Mouse (Mus musculus) Patski (cell line): Measurements from ENCODE around the gene Zmynd11. TPM values are rescaled to one million over a fixed set of nuclear protein-coding genes. Genes with fewer than 3 reads are reported as not detected.

Experiments used
- ATAC-seq: fragments of 100-300 bp; one replicate; pipeline ENCODE4 v1.8.0; 2021
- CTCF ChIA-PET: fragments of 350-600 bp; sonication (Branson Sonifier 250); formaldehyde crosslinking; loops from one replicate; lab custom pipeline; 2022; ENCODE audit warnings: inconsistent platforms; lab: Charles Lee
- POLR2A ChIA-PET: fragments of 350-600 bp; sonication (Branson Sonifier 250); formaldehyde crosslinking; loops from one replicate; lab custom pipeline; 2022; ENCODE audit warnings: antibody characterized with exemption, inconsistent platforms; lab: Charles Lee
- DNase-seq: peaks from one replicate; pipeline ENCODE4 v3.0.0-alpha.2; 2011; ENCODE audit warnings: low read depth, low spot score
- H3K27me3 ChIP-seq: fragments of 371-371 bp; one replicate; pipeline ENCODE4 v1.5.1; 2021
- CTCF ChIP-seq: fragments of 100-300 bp; IDR thresholded peaks from one replicate; pipeline ENCODE4 v1.5.1; 2021
- in situ Hi-C: fragments of 300-500 bp; cut with MboI; formaldehyde crosslinking; loops from 3 replicates; pipeline ENCODE4 v1.11.1; 2018; ENCODE audit warnings: low pct_unique_long_range_greater_than_20kb, mixed read lengths
- polyA plus RNA-seq: library from polyadenylated mRNA; unstranded; gene quantifications from one replicate; pipeline ENCODE4 v1.2.3, GENCODE M21; 2021

Zmynd11 gene
- polyA plus RNA-seq, 1 experiment from 2014 or later, result 108 TPM

DNA sequence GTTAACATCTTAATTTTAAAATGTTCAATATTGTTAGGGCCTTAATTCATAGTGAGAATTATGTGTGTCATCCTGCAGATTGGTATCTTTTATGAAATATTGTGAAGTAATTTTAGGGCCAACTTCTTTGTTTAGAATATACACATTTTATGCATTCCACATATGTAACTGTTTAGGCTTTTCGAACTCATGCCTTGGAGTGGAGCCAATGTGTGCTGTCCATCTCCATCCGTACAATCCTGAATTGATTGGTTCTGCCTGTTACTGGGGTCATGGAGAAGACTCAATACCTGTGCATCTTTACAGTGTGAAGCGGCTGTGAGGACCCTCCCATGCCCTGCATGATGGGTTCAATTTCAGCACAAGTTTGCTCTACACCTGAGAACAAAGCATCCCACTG, 72.3 kb downstream of the Zmynd11 start:
- ChIA-PET CTCF (no interaction called here), POLR2A (no interaction called here)
- in situ Hi-C loops, result no loop called here
- no peak for ATAC-seq
- TF ChIP-seq CTCF, result no peak
- H3K27me3 ChIP-seq, result no peaks in the 10 kb centered on the region
- DNase-seq, result no peak

DNA sequence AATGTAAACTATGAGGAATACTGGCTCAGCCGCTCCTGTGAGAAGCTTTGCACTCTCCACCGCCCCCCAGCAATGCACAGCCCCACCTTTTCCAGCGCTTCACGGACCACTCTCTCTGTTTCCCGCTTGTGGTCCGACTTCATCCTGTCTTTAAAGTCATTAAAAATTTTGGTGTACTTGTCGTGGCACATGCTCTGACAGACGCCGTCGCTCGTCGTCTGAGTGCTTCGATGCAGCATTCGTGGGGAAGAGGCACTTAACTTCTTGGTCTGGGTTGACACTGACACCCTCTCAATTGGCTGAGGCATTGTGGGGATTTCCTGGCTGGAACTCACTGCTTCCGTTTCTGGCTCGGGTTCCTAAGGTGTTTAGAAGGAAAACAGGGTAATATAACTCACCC, 75.8 kb downstream of the Zmynd11 start:
- POLR2A ChIA-PET, result no interaction called here
- CTCF ChIA-PET, result no interaction called here
- in situ Hi-C loops, result no loop called here

DNA sequence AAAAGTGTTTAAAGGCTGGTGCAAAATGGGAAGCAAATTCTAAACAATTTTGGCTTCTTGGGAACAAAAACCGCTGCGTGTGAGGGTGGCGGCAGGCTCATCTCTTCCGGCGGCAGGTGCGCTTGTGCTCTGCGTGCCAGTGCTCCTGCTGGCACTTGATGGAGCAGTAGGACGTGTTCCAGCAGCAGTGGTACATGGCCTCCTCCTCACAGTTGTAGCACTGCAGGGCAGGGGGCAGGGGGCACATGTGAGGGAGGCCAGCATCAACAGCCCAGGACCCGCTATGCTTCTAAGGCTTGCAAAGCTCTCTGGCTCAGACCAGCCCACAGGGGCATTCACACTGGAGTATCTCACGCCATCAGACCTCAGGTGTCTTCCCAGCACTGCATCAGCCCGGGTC, 78.4 kb downstream of the Zmynd11 start:
- H3K27me3 ChIP-seq, result no peaks in the 10 kb centered on the region
- ChIA-PET CTCF (no interaction called here), POLR2A (no interaction called here)
- ATAC-seq (no peak), DNase-seq (no peak)
- TF ChIP-seq CTCF, result no peak
- in situ Hi-C loops, result no loop called here

More for the DNA sequence above, 75.8 kb downstream of the Zmynd11 start:
- ATAC-seq (no peak), DNase-seq (no peak)
- no peak for TF ChIP-seq CTCF
- no peaks in the 10 kb centered on the region for H3K27me3 ChIP-seq

DNA sequence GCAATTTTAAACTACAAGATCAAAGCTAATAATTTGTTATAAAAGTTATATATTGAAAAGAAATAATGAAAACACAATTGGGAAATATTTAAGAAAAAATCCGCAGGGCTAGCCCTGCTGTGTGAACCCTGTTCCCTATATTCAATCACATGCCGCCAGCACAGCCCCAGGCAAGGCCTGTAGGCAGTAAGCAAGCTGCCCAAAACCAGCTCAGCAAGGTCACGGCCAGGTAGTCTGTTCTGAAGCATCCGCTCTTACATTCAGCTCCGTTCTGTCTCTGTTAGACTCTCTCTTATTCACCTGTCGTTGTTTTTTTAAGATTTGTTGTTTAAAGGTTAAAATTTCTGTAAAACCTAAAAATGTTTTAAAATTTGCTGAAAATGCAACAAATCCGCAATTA, 78.9 kb downstream of the Zmynd11 start:
- POLR2A ChIA-PET, result no interaction called here
- in situ Hi-C loops, result no loop called here
- no peaks in the 10 kb centered on the region for H3K27me3 ChIP-seq
- no peak for ATAC-seq
- no peak for TF ChIP-seq CTCF
- DNase-seq, result no peak
- CTCF ChIA-PET, result no interaction called here

DNA sequence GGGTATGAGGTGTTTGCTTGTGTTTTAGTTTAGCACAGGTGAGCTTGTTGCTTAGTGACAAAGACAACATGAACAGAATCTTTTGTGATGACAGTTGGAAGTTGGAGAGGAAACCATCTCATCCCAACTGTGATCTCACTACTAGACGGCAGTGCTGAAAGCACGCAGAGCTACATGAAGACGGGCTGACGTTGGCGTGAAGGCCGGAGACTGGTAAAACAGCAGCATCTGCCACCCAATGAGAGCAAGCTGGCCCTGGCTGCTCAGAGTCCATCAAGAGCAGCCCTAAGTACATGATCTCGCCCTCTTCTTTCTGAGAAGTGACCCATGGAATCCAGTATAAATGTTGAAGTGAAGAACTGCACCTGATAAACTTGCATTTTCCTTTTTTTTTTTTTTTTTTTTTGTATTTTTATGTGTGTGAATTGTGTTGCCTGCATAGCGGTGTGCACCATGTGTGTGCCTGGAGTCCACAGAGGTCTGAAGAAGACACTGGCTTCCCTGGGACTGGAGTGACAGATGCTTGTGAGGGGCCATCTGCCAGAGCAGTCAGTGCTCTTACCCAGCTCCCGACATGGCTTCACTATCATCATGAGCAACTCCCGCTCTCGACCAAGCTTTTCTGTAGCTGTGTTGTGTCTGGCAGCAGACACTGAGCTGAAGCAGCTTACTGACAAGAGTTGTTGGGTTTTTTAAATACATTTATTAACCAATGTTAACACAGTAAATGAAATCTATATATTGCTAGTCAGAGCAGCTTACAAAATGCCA, 80.8 kb downstream of the Zmynd11 start:
- ChIA-PET POLR2A (interaction anchor here (0.7 kb wide), 2 partner anchors 17 to 23 kb away, joined by 4 read pairs; no protein-coding TSS in a partner anchor), CTCF (interaction anchor here (0.8 to 1.2 kb wide), 4 partner anchors 24 to 163 kb away, joined by 3 to 5 read pairs (median 4); no protein-coding TSS in a partner anchor)
- ATAC-seq (no peak), DNase-seq (no peak)
- TF ChIP-seq CTCF, result no peak
- no peaks in the 10 kb centered on the region for H3K27me3 ChIP-seq
- in situ Hi-C loops, result no loop called here

DNA sequence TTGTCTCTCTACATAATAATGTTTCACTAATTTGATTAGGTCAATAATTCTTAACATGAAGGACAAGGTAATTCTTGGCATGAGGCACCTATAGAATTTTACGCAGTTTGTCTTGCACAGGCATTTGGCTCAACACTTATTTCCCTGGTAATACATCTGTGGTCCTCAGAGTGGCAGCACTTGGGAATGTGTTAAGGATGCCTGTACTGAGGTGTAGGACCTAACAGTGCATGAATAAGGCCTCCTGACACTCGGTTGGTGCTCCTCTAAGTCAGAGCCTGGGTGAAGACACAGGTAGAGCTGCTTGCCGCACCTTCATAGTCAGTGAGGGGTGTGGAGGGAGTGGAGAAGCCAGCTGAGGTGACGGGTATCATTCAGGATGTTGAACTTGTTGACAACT, 81.8 kb downstream of the Zmynd11 start:
- ATAC-seq (no peak), DNase-seq (no peak)
- TF ChIP-seq CTCF, result no peak
- H3K27me3 ChIP-seq, result no peaks in the 10 kb centered on the region
- in situ Hi-C loops, result no loop called here
- ChIA-PET POLR2A (no interaction called here), CTCF (no interaction called here)

DNA sequence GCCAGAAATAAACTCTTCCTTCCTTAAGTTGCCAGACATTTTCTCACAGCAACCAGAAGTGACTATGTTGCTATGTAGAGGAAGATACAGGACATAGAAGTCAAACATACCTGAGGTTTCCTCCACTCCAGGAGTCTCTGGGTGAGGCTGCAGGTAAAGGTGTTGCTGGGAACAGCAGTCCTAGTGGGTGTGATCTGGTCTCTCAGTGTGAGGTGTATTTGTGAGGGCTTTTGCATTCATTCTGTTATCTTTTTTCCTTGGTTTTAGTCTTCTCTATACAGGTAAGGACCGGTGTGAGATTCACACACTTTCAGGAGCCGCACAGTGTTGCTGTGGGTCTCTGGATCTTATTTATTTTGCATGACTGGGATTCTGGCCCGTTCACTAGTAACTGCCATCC, 83.6 kb downstream of the Zmynd11 start:
- no peak for TF ChIP-seq CTCF
- DNase-seq (no peak), ATAC-seq (no peak)
- in situ Hi-C loops, result no loop called here
- ChIA-PET CTCF (no interaction called here), POLR2A (no interaction called here)
- H3K27me3 ChIP-seq, result no peaks in the 10 kb centered on the region

DNA sequence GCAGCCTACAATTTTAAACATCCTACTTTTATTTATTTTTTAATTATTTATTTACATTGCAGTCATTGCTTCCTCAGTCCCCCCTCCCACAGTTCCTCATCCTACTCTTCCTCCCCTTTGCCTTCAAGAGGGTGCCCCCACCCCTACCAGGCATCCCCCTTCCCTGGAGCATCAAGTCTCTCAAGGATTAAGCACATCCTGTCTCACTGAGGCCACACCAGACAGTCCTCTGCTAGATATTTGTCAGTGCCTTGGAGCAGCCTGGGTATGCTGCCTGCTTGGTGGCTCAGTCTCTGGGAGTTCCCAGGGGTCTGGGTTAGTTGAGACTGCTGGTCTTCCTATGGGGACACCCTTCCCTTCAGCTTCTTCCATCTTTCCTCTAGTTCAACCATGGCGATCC, 91.0 kb downstream of the Zmynd11 start:
- in situ Hi-C loops, result no loop called here
- ChIA-PET CTCF (interaction anchor here (1.3 kb wide), 1 partner anchor 8 kb away, joined by 3 read pairs; no protein-coding TSS in a partner anchor), POLR2A (no interaction called here)
- ATAC-seq (no peak), DNase-seq (no peak)
- no peak for TF ChIP-seq CTCF
- no peaks in the 10 kb centered on the region for H3K27me3 ChIP-seq

DNA sequence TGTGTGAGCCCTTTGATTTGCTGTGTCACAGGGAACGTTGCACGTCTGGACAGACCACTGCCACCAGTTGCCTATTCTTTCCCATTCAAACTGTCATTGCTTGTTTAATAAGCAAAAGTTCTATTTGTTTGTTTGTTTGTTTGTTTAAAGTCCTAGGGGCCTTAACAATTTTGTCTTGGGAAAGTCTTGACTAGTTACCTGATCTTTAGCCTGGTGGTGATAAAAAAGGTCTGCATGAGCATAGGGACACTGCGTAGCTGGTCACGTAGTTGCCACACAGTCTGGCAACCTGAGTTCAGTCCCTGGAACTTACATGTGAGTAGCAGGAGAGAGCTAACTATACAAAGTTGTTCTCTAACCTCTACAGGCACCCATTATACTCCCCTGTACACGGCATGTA, 95.9 kb downstream of the Zmynd11 start:
- ChIA-PET POLR2A (no interaction called here), CTCF (no interaction called here)
- H3K27me3 ChIP-seq, result no peaks in the 10 kb centered on the region
- in situ Hi-C loops, result no loop called here
- ATAC-seq (no peak), DNase-seq (no peak)
- TF ChIP-seq CTCF, result no peak

DNA sequence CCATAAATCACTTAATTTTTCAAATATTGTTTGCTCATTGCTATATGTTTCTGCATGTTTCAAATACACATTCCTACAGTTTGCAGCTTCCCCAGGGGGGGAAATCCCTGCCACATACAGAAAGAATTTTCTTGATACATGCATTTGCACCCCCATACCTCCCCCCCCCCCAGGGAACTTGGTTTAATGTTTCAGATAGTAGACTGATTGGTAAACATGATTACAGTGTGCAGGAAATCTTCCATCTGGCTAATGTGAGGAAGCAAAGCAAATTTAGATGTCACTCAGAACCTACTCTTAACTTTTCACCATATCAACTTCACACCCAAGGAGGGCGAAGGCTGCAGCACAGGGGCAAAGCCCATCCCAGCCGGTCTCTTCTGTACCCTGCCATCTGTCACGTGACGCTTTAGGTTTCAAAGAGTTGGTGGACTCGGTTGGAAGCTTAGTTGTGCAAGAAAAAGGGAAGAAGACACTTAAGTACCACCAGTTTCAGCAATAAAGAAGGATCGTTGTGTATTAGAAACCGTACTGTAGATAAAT, 97.1 kb downstream of the Zmynd11 start:
- POLR2A ChIA-PET, result no interaction called here
- in situ Hi-C loops, result no loop called here
- no peak for ATAC-seq
- no peak for DNase-seq
- H3K27me3 ChIP-seq, result no peaks in the 10 kb centered on the region
- CTCF ChIA-PET, result no interaction called here
- TF ChIP-seq CTCF, result no peak

DNA sequence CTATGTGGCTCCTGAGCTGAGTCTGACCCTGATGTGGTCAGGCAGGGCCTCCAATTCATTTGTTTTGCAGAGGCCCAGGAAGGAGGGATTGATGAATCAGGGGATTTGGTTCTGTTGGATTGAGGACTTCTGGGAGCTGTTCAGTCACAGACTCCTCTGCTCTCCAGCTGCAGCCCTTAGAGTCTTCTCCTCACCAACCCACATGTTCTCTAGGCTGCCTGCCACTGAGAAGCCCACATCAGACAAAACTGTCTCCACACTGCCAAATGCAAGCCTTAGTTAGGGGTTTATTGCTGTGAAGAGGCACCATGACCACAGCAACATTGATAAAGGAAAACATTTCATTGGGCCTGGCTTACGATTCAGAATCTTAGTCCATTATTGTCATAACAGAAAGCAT, 101.5 kb downstream of the Zmynd11 start:
- in situ Hi-C loops, result no loop called here
- ATAC-seq, result no peak
- DNase-seq, result no peak
- H3K27me3 ChIP-seq, result no peaks in the 10 kb centered on the region
- POLR2A ChIA-PET, result no interaction called here
- CTCF ChIA-PET, result no interaction called here
- no peak for TF ChIP-seq CTCF
